Mouse (Mus musculus): ENCODE measurements around the gene Tpcn1.

The Tpcn1 gene

DNA sequence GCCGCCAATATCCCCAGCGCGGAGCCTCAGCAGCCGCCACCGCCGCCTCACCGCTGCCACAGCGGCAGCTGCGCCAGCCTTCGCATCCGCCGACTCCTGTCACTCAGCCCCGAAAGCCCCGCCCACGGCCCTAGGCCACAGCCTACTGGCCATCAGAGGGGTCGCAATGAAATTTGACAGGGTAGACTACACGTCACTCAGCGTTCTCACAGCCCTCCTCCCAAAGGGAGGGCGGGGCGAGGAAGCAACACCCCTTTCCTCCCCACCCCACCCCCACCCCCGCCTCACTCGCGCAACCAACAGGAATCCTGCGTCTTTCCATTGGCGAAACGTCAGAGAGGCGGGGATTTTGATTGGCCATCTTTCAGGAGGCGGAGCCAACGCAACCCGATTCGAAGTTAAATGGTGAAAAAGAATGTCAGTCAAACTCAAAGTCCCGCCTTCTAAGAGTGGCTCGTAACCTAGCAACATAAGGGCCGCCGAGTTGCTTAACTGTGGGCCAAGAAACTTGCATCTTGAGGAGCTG is at the start of gene Tpcn1, which contains the start of gene Iqcd:
Tpcn1 (minus strand) TSS at position 105 of the 526 bp plus-strand sequence.
Iqcd (plus strand) TSS at position 448 of the 526 bp plus-strand sequence.
- peak; percentile 99 for DNase-seq

DNA sequence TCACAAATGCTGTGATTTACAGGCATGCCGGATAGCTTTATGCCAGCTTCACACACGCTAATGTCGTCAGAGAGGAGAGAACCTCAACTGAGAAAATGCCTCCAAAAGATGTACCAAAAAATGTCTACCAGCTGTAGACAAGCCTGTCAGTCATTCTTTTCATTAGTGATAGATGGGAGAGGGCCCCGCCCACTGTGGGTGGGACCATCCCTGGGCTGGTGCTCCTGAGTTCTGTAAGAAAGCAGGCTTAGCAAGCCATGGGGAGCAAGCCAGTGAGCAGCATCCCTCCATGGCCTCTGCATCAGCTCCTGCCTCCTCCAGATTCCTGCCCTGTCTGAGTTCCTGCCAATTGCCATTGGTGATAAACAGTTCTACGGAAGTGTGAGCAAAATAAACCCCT is 47.2 kb upstream of the Tpcn1 start:
- DNase-seq, result no peak

DNA sequence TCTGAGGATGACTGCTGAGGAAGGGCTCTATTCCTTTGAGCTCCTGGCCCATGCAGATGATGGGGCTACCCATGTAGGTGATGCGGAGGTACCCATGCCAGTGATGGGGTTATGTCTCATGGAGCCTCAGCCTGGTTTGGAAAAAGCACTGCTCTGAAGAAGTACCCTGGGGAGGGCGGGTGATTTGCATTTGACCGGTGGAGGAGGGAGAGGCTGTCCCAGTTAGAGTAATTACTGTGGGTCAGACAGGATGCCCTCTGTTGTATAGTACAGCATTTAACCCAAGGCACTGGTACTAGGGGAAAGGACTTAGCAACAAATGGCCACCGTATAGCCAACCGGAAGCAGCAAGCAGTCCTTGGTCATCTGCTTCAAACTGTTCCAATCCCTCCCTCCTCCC is 46.4 kb upstream of the Tpcn1 start:
- no peak for DNase-seq

DNA sequence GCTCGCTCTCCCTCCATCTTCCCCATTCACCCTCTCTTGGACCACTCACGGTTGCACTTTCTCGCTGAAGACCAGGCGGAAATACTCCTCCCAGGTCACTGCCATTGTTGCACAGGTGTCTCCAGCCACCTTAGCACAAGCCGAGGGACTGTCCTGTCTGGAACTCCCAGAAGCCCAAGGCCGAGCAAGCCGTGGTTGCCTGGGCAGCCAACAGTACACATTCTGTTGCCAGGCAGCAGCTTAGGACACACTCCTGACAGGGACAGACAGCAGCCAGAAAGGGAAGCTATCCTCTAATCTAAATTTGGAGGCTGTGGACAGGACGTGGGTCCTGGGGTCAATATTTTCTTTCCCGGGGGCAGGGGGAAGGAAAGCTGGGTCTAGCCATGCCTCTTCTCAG is 45.7 kb upstream of the Tpcn1 start, which contains the start of gene Cfap73:
Cfap73 (minus strand) TSS at position 105 of the 400 bp plus-strand sequence.
- no peak for DNase-seq

DNA sequence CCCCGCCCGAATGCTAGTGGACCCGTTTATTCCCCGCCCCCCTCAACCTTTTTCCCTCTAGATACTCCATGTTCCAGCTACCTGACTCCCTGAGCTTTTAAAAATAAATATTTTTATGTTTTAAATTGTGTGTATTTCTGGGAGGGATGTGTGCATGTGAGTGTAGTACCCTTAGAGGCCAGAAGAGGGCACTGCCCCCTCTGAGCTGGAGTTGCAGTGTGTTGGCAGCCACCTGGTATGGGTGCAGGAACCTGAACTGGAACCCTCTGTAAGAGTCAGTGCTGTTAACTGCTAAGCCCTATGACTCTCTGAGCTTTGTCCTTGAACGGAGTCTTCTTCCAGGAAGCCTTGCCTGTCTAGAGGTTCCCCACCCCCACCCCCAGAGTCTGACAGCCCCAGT is 43.4 kb upstream of the Tpcn1 start:
- no peak for DNase-seq

DNA sequence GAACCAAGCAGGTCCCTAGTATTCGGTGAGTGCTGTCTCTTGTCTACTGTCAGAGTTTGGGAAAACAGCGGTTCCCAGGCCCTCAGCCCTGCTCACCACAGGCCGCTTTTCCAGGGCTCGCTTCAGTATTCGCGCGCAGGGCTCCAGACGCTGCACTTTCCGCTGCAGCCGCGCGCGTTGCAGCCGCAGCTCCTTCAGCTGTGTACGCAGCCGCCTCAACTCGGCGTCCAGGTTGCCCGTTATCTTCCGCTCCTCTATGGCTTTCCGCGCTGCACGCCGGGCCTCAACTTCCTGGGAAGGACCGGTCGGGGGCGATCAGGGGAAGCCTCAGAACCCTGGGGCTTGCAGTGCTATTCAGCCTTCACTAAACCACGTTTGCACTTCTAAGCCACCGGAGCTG is 42.7 kb upstream of the Tpcn1 start:
- DNase-seq, result no peak

DNA sequence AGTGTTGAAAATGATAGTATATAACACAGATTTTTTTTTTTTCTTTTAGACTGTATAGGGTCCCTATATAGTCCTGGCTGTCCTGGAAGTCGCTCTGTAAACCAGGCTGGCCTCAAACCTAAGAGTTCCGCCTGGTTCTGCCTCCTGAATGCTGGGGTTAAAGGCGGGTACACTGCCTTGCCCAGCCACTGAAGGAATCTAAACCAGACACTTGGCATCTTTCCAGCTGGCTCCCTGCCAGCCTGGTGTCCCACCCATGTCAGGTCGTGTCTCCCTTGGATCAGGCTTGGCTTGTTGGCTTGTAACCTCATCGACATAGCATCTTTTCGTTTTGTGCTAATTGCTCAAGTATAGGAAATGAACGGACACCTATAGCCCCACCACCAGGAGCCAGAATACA is 40.2 kb upstream of the Tpcn1 start:
- peak; percentile 4 for DNase-seq

DNA sequence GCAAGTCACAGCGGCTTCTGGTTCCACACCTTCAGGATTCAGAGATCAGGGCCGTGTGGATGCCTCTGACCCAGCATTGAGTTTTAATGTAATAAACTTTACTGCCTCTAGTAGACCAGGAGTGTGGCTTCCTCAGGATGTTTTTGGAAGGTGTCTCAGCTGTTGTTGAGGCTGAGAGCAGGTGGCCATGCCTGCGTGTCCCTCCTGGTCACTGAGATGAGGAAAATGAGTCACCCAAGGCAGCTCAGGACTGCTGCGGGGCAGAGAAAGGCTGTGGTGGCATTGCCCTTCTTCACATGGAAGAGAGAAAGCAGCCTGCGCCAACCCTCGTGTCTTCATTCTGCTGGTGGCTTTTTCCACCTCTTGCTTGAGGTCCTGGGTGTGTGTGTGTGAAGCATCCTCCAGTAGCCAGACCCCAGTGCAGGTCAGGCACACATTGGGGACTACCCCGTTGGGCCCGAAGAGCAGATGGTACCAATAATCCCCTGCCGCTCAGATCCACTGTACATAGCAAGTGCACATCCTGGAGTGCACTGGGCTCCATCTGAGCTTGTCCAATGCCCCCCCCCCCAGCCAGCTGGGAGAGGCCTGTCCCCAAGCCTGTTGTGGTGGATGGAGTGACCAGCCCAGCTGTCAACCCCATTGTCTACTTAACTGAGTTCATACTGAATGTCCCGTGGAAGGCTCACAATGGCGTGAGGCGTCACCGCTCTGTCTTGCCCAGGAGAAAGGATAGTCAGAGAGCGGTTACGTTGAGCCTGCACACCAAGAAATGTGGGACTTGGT is 39.2 kb upstream of the Tpcn1 start:
- DNase-seq, result no peak

DNA sequence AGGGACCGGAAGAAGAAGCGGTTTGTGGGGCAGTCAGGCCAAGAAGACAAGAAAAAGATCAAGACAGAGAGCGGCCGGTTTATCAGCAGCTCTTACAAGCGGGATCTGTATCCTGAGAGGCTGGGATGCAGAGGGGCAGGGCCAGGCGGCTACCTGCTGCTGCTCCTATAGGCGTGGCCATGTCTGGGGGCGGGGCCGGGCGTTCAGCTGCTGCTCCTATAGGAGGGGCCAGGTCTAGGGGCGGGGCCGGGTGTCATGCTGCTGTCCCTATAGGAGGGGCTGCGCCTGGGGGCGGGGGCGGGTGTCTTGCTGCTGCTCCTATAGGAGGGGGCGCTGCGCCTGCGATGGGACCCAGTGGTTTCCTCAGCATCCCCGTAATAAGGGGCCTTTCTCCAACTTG is 37.9 kb upstream of the Tpcn1 start:
- DNase-seq, result no peak

DNA sequence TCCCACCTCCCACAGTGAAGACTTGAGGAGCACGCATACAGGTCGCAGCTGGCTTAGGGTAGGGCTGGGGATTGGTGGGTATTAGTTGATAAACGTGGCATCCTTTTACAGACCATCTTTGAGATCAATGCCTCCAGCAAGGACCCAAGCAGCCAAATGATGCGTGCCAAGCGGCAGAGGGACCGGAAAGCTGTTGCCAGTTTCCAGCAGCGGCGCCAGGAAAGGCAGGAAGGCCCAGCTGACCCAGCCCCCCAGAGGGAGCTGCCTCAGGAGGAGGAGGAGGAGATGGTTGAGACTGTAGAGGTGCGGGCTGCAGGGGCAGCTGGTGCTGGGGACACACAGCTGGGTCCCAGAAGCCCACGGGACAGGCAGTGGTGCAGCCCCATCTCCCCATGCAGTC is 36.0 kb upstream of the Tpcn1 start:
- no peak for DNase-seq

DNA sequence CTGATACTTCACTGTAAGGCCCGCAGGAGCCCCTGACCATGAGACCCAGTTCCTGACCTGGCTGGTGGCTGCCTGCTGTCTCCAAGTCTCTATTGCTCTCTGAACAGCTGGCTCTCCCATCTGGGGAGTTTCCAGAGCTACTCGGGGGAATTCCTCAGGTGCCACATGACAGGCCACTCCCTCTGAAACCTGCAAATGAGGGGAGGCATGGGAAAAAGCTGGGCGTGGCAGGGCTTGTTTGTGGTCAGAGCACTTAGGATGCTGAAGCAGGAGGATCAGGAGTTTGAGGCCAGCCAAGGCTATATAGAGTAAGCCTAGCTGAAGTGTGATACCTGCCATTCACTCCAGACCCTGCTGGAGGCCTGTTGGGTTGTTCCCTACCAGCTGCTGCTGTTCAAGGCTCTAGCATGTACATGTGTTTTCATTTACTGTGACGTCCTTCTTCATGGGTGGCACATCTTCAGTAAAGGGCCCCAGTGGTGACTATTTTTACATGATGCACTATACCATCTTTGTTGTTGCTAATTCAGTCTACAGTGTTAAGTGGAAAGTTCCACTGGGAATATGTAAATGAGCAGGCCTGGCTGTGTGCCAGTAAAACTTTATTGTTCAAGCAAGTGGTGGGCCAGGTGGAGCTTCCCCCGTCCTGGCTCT is 33.9 kb upstream of the Tpcn1 start:
- DNase-seq, result no peak

DNA sequence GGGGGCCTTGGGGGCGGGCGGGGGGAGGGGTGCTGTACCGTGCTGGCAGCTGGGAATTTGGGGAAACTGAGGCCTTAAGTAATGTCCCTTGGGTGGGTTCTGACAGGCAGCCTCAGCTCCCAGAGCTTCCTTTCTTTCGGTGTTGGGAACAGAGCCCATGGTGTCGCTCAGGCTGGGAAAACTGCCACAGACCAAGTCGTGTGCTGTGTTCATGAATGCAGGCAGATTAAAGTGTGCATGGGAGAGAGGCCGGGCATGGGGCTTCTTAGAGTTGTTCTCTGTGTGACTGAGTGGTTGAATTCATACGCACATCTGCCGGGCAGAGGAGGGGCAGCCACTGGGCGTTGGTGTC is 33.3 kb upstream of the Tpcn1 start:
- DNase-seq, result no peak

DNA sequence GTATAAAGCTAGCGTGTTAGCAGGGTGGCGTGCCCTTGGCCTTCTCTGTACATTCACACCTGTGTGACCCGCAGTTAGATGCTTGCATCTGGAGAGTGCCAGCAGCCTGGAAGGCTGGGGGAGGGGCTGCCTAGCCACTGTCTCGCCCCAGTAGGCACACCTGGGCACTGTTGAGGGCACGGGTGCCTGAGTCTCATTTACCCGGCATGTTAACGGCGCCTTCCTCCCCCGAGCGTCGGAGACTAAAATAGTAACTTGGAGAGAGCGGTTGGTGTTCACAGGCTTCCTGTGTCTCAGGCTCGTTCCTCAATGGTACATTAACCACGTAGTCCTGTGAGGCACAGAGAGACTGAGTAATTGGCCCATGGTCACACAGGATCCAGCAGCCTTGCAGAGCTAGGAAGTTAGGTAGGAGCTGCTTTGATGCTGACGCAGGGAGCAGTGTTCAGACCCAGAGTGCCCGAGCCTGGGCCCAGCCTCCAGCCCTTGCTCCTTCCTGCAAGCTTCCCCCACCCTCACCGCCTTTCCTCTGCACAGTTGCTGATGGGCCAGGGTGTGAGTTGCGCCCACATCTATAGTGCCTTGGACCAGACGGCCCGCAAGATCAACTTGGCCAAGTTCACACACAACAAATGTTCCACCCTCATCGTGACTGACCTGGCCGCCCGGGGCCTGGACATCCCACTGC is 32.7 kb upstream of the Tpcn1 start:
- DNase-seq, result no peak

DNA sequence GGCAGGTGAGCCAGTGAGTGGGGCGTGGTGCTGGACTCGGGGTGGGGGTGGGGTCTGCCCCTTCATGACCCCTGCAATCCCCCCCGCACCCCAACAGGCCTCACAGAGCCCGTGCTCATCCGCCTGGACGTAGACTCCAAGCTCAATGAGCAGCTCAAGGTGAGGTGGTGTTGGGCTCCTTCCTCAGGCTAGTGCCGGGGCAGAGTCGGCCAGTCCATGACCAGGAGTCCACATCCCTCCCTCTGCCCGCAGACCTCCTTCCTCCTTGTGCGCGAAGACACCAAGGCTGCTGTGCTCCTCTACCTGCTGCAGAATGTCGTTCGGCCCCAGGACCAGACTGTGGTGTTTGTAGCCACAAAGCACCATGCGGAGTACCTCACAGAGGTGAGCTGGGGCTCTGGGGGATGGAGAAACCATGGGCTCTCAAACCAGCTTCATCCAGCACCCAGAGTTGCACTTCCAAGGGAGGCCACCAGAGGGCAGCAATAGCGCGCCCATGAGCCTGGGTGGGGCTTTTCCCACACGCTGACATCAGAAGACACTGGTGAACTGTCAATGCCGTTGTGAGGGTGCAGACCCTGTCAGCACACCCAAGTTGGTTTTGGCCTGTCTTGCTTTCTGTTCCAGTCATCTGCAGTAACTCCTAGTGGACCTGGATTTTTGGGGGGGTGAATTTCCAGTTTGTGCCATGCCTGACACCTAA is 32.1 kb upstream of the Tpcn1 start:
- DNase-seq, result peak; percentile 82

DNA sequence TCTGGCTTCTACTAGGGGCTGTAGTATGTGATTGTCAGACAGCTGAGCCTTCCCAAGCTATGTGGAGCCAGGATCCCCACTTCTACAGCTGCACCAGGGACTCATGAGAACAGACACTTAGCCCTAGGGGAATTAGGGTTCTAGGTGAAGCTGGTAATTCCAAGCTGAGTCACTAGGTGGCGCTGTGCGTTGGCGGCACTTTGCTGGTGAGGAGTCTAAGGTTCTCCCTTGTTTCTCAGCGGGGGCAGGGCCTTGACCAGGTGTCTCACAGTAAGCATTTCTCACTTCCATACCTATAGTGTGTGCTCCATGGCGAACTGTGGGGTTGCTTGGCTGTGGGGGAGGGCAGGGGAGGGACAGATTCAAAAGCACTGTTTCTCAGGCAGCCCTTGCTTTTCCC is 30.7 kb upstream of the Tpcn1 start:
- DNase-seq, result no peak

DNA sequence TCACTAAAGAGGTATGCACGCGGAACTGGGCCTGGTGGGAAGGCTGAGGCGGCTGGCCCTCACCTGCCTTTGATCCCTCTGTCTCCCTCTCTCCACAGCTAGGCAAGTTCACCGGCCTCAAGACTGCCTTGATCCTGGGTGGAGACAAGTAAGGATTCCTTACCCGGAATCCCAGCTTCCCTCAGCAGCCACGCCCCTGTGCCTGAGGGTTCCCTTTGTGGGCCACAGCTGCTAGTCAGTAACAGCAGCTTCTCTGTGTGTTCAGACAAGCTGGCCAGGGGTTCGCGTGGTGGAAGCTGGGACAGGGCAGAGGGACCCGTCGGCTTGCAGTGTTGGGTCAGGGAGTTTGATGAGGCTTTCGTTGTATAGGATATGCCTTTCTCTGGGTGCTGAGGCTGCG is 30.3 kb upstream of the Tpcn1 start:
- DNase-seq, result no peak

DNA sequence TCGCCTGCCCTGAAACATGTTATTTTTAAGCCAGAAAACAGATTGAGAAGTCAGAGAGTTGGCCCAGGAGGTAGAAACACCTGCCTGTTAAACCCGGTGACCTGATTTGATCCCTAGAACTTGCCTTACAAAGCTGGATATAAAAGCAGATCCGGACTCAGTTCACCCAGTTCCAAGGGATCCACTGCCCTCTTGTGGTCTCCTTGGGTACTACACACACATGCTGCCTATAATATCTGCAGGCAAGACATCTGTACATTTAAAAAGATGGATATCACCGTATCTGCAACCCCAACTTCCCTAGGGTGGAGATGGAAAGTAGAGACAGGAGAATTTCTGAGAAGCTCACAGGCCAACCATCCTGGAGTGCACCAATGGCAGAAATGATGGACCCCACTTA is 27.4 kb upstream of the Tpcn1 start:
- DNase-seq, result no peak

DNA sequence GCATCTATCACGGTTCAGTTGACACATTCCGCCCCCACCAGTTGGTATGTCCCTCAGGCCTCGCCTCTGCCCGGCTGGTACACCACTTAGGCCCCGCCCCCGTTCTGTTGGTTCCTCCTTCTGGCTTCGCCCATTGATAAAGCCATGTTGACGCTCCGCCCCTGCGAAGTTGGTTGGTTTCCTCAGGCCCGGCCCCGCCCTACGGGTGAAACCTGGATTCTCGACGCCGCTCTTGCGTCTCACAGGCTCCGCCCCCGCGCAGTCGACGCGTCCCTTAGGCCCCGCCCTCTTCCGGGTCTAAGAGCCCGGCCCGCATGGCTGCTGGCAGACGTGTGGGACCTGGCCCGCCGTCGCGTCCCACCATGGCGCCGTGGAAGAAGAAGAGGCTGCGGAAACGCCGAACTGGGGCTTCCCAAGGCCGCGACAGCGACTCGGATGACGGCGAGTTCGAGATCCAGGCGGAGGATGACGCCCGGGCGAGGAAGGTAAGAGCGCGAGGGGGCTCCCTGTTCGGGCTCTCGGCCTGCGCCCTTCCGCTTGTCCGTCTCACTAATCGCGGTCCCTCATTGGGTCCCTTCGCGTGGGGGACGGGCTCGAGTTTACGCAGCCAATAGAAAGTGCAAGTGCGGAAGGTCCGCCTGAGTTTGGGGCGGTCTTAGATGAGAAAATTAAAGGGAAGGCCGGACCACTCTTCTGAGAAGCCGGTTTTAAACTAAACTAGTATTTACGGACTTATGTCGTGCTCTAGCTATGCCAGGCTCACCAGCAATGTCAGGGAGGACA is 24.5 kb upstream of the Tpcn1 start:
- DNase-seq, result peak; percentile 100

DNA sequence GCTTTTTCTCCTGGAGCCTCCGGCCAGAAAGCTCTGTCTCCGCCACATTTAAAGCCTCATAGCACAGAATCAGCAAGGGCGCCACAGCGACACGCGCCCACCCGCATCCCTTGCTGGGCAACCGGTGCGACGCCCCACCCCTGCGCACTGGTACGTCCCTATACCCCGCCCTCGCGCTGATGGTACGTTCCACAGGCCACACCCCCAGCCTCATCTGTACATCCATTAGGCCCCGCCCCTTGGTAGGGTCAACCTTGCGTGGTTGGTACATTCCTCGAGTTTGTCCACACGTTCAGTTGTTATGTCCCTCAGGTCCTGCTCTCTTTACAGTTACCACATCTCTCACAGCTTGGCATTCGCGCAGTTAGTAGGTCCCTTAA is 24.0 kb upstream of the Tpcn1 start, which contains the start of the genes Rita1 and Ddx54:
Rita1 (minus strand) TSS at position 148 of the 380 bp plus-strand sequence.
Ddx54 (plus strand) TSS at position 298 of the 380 bp plus-strand sequence.
- peak; percentile 97 for DNase-seq

DNA sequence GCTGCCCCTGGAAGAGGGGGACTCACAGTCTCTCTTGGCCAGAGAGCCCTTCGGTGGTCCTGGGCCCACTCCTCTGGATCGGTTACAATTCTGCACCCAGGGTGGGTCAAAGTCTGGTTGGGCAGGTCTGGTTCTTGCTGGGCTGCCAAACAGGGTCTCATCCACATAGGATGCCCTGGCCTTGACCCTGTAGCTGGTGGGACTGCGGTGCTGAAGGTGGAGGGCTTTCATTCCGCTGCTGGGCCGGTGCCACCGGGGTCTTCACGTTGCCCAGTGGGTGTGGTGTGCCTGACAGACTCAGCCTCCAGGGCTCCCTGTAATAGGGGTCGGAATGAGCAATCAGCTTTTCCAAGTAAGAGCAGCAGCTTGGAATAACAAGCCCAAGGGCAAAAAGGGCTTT is 22.9 kb upstream of the Tpcn1 start:
- DNase-seq, result no peak

DNA sequence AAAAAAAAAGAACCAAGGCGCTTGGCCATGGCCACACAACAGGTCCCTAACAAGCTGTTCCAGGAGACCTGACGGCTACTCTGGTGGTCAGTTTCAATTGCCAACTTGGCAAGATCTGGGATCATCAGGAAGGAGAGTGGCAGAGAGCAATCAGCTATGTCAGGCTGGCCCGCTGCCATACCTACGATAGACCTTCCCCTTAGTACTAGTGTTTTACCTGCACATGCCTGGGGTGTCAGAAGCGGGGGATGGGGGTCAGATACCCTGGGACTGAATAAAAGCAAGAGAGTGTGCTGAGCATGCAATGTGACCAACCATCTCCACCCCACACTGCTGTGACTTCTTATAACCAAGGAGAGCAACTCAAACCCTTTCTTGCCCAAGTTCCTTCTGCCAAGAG is 22.4 kb upstream of the Tpcn1 start:
- no peak for DNase-seq

DNA sequence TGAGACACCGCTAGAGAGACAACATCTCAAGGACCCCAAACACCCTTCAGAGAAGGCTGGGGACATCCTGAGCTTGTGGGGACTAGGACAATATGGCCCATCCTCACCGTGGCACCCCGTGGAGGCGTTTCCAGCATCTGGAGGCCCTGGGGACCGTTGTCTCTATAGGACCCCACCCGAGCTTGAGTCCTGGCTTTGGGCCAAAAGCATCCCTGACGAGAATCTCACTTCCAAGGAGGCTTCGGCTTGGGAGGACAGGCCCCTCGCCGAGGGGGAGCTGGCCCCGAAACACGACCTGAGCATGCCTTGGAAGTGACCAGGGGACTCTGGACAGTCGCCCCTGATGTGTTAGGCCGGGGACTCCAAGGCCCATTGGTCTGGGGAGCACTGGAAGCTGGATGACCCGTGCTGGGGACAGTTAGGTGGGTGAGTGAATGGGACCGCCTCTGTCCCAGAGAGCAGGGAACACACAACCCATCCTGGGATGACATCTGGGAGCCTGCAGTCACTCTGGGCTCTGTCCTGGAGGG is 20.8 kb upstream of the Tpcn1 start:
- DNase-seq, result no peak
